Mouse (Mus musculus) right cerebral cortex, adult 2 months (tissue): ENCODE data around the gene Sult6b1.
A peak's percentile ranks its signal among the peaks of the same experiment; 100 is the strongest.

Experiments used
- DNase-seq, 2 experiments: peaks; one replicate each; pipeline ENCODE4 v3.0.0; 2021 to 2022; ENCODE audit warnings: low spot score in 2 of 2

Sult6b1 gene

DNA sequence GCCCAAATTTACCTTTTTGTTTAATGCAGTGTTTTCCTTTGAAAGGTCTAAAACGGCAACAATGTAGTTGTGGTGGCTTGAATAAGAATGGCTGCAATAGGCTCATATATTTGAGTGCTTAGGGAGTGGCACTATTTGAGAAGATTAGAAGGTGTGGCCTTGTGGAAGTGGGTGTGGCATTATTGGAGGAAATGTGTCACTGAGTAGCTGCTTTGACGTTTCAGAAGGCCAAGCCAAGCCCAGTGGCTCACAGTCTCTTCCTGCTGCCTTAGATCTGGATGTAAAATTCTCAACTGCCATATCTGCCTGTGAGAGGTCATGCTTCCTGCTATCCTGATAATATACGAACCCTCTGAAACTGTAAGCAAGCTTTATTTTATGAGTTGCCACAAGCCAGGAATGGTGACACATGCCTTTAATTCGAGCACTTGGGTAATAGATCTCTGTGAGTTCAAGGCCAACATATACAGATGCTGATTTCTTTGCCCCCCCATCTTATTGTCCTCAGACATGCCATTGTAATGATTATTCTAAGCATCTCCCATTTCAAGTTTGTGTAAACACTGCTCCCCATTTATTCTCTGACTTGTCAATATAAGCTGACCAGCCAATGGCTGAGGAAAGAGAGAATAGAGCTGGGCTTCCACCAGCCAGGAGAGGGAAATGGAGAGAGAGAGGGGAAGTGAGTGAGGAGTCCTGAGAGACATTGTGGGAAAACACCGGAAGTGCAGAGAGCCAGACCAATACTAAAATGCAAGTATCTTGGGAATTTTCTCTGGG, 21.3 kb downstream of the Sult6b1 start:
- DNase-seq = no peak

DNA sequence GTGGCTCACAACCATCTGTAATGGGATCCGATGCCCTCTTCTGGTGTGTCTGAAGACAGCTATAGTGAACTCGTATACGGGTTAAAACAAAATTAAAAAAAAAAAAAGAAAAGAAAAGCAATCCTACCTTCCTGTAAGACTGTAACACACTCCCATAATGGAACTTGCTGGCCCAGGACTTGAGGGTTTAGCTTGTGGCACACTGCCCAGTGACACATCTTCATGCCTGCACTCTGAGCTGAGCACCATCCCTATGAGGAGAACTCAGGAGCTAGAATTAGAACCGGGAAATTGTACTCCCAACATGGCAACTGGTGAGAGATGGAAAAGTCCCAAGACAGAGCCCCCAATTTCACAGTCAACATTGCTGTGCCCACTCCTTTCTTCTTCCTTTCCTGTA, 23.5 kb downstream of the Sult6b1 start:
- no peak for DNase-seq

DNA sequence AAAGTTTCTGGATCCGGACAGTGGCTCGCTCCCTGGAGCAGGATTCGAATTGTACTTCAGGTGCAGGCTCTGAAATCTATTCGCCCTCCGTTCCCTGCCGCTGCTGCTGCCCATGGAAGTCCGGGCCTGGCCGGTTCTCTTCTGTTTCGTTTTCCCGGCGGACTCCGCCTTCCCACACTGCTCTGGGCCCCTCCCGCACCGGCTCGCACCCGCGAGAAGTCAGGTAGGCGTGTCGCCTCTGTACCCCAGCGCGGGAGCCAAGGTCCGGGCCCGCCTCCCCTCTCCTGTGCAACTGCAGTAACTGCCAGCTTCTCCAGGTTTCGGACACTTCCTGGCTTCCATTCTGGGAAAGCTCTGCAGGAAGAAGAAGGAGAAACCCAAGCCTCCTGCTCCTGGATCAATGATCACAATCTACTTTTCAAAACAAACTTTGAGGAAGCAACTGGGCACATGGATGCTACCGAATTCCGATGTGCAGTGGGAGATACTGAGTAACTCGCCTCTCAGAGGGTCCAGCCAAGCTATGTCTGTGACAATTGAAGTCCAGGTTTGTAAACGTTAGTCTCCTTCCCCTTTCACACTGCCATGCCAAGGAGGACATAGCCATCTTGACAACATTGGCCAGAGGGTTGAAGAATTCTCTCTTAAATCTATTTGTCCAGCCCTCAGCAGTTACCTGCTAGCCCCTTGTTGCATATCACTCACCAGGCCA, 24.2 kb downstream of the Sult6b1 start, which contains the start of gene Eif2ak2:
TSS of gene Eif2ak2 (minus strand) at position 173 of the 712 bp plus-strand sequence.
- DNase-seq = peak; percentile 38 to 50

DNA sequence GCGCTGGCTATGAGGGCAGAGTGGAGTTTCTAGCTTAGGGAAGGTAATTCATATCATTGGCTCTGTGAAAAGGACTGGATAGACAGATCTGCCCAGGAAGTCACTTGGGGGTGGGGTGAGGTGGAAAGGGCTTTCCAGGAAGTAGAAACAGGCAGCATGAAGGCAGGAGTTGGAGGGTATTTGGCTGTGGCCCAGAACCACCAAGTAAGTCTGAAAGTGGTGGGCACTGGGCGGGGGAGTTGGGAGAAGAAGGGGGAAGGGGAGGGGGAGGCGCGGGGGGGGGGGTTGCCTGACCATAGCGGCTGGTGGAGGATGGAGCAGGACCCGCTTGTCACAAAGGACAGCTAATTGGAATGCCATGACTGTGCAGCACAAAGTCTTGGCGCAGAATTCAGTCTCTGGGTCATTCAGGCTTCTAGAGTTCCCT, 24.9 kb downstream of the Sult6b1 start:
- no peak for DNase-seq

DNA sequence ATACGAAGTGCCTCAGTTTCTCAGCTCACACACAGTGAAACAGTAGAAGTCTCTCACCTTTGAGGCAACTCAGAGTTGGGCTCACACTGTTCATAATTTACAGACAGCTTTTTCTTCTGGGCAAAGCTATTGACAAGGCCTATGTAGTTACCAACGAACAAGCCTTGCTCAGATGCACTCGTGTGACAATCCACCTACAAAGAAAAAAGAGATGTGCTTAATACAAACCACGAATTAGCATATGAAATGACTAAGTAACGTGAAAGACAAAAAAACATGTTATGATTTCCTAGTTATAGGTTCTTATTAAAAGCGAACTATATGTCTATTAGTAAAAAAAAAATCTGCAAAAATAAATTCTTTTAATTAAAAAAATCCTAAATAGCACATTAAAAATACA, 32.9 kb downstream of the Sult6b1 start:
- DNase-seq = no peak

DNA sequence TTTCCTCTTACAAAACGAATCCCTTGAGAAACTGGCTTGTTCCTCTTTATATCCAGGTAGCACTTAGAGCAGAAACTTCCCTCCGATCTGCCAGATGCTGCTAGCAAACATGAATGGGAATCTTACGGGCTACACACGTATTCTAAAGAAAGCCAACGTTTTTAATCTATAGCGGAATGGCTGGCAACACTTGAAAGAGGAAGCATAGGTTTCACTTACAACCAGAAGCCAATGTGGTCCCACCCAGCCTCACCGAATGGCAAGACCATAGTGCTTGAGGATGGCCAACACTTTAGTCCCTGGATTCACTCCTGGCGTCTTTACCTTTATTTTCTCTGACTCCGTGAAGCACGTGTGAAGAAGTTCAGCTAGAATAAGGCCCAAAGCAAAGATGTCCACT, 50.5 kb downstream of the Sult6b1 start:
- no peak for DNase-seq

DNA sequence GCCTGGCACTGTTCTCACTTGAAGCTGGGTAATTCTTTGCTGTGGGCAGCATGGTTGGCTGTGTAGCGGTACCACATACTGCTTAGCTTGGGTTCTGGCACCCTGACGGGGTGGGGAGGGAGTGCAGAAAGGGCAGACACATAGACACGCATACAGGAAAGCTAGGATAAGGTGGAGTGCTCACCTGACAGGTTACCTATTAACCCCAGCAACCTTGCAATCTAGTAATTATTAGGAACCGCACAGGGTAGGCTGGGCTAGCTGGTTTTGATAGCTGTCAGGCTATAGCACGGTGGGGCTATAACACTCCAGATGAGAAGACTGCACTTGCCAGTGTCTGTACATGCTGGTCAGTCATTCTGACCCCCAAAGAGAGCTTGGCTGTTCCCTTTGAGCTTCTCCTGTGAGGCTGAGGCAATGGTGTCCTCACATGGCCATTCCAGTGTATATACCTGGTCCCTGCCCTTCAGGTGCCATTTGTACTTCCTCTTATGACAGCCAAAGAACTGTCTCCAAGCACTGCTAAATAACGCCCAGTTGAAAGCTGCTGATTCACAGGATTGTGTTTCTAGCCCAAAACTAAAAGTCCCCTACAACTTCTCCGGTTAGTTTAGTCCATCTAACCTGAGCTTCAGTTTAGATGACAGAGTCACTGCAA, 64.4 kb downstream of the Sult6b1 start:
- DNase-seq = no peak

DNA sequence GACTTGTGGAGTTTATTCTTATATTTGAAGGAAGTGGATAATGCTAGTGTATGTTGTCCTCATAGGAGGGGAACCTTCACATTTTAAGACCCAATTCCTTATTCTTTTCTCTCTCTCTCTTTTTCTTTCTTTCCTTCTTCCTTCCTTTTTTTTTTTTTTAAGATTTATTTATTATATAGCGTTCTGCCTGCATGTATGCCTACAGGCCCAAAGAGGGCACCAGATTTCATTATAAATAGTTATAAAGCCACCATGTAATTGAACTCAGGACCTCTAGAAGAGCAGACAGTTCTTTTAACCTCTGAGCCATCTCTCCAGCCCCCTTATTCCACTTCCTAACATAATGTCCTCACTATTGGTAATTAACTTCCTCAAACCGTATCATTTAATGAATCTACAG, 70.7 kb downstream of the Sult6b1 start:
- DNase-seq = no peak

DNA sequence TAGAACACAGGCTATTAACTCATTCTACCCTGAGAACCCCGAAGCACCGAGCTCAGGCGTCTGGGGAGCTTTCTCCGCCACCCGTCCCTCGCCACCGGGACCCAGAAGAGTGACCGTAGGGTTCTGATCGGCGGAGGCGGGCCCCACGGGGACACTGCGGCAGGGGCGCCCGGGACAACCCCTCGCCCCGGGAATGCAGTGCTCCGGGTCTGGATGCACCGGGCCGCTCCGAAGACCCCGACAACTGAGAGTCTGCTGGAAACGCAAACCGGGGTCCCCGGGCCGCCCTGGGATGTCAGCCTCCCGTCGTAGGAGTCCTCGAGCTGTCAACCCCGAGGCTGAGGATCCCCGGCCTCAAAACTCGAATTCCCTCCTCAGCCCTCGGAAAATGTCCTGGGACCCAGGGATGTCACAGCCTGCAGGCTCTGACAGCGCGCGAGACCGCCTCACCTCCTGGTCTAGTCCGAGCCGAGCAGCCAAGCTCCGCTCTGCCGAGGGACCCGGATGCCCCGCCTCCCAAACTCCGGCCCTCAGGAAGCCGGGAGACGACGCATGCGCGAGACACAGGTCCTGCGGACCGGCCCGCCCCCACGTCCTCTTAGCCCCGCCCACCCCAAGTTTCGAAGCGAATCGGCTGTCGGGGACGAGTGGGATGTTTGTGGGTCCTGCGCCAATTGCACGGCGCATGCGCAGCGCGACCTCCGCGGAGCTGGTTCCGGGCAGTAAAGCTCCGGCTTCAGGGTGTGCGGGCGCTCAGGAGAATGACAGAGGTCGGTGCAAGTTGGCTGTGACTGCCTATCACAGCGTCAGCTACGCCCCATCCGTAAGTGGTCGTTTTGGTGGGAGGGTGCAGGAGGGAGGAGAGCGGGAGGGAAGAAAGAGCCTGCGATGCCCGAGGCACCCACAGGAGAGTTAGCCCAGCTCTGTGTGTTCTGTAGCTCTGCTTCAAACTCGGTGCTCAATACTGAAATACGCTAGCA, 71.6 kb downstream of the Sult6b1 start, which contains the start of the genes Heatr5b and Gpatch11:
TSS of gene Heatr5b (minus strand) at position 509 of the 980 bp plus-strand sequence.
TSS of gene Gpatch11 (plus strand) at position 712 of the 980 bp plus-strand sequence.
- DNase-seq = peak; percentile 95 to 97
